ENCODE assay signal across 8 mouse cellular contexts in the genomic region with DNA sequence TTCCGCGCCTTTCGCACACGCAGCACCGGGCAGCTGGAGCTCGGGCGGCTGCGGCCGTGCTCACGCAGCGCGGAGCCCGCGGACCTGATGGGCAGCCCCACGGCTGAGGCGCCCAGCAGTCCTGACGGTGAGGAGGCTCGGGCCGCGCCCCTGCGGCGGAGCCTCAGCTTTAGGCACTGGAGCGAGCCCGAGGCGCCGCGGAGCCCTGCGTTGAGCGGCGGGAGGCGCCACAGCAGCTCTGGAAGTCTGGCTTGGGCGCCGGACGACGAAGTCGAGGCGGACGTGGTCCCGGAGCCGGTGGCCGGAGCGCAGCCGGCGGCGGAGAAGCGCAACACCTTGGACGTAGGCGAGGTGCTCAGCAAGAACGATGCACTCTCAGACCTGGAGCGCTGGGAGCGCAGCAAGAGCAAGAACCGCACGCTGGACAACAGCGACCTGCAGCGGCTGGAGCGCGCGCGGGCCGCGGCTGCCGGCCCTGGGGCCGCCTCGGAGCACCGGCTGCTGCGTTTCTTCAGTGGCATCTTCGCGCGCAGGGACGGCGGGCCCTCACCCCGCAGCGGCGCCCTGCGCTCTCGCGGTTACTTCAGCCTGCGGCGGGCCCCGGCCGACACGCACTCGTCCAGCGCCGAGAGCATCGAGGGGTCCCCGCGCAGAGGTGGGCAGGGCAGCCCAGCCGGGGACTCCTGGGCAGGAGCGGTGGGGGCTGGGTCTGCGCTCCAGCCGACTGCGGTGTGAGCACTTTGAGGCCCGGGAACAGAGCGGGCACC.
DNase-seq lines count a peak whose midpoint lies in the region; ATAC-seq lines count a peak whose summit lies in the region.

No protein-coding gene starts in this region.

- no peaks in the 10 kb centered on the region for H3K36me3 ChIP-seq in liver, embryonic 16.5 days (ENCODE audit: control insufficient read depth, insufficient read depth)
- H3K36me3 ChIP-seq in neural tube, embryonic 15.5 days: no peaks in the 10 kb centered on the region

- H3K9me3 ChIP-seq in liver, embryonic 16.5 days (replicated peaks; ENCODE audit: control insufficient read depth, low read length): no peaks in the 10 kb centered on the region
- H3K9me3 ChIP-seq in neural tube, embryonic 15.5 days (replicated peaks): no peaks in the 10 kb centered on the region

- peak overlapping the region; percentile 31 for H3K9ac ChIP-seq in liver, embryonic 16.5 days (ENCODE audit: low read depth, low read length)
- peak overlapping the region; percentile 91 for H3K9ac ChIP-seq in neural tube, embryonic 15.5 days (replicated peaks)

- WGBS in liver, embryonic 16.5 days (ENCODE audit: insufficient replicate concordance): under 1% methylated on average over 92 of the region's 95 CpGs
- under 1% methylated on average over 95 of the region's 95 CpGs for WGBS in neural tube, embryonic 15.5 days

- DNase-seq in thymus, postnatal 14 days: peak; percentile 8
- no peak for DNase-seq in thymus, postnatal 36 days
- DNase-seq in embryo, embryonic 10.5 days (ENCODE audit: low spot score): peak; percentile 79
- DNase-seq in kidney, adult 18-20 months: peak; percentile 59

- ATAC-seq in granulocyte monocyte progenitor cell, adult 5-6 weeks (replicated peaks; ENCODE audit: poor library complexity, severe bottlenecking): peak; percentile 36
- peak; percentile 12; the same call in 1 of the 2 replicates for ATAC-seq in liver, embryonic 16.5 days (ENCODE audit: low read depth)
- peak; percentile 48 for ATAC-seq in neural tube, embryonic 15.5 days (ENCODE audit: low FRiP score)
- no peak for ATAC-seq in erythroid progenitor cell, adult 5-6 weeks (replicated peaks; ENCODE audit: low FRiP score, poor library complexity, severe bottlenecking)

- peak overlapping the region; percentile 79 for H3K4me2 ChIP-seq in liver, embryonic 16.5 days (ENCODE audit: low read depth, low read length)
- H3K4me2 ChIP-seq in neural tube, embryonic 15.5 days: peak overlapping the region; percentile 78

- peak overlapping the region; percentile 62 for H3K4me3 ChIP-seq in liver, embryonic 16.5 days (ENCODE audit: low read depth, low read length)
- peak overlapping the region; percentile 86 for H3K4me3 ChIP-seq in neural tube, embryonic 15.5 days (replicated peaks)

- peaks cover 2% of the 10 kb centered on the region for H3K4me1 ChIP-seq in liver, embryonic 16.5 days (ENCODE audit: control insufficient read depth, low read depth, low read length)
- H3K4me1 ChIP-seq in neural tube, embryonic 15.5 days: peaks cover 73% of the 10 kb centered on the region

- no peak overlapping the region for H3K27ac ChIP-seq in liver, embryonic 16.5 days (ENCODE audit: low read length)
- peak overlapping the region; percentile 94 for H3K27ac ChIP-seq in neural tube, embryonic 15.5 days (replicated peaks)

- H3K27me3 ChIP-seq in liver, embryonic 16.5 days (ENCODE audit: control insufficient read depth, insufficient read depth, low read depth, low read length): peaks cover 37% of the 10 kb centered on the region
- H3K27me3 ChIP-seq in neural tube, embryonic 15.5 days (replicated peaks): no peaks in the 10 kb centered on the region

Comparison
In these comparisons a context has a peak if more than half of its experiments do, and no peak if none do; other contexts are left out.
1. DNase-seq: peak in thymus, postnatal 14 days (single experiment), embryo, embryonic 10.5 days (single experiment) and kidney, adult 18-20 months (single experiment); none in thymus, postnatal 36 days (0 of 2).